Mouse (Mus musculus) thymus, postnatal 10 days (tissue): ENCODE results near the gene Cd37.
A peak's percentile ranks its signal among the peaks of the same experiment; 100 is the strongest.
"Not testable (repeated sequence)": the region's sequence is repeated elsewhere in the genome, so short reads cannot be mapped to it uniquely, and the experiment has no call there.

Experiments used
- DNase-seq, 2 experiments: peaks; one replicate each; pipeline ENCODE4 v3.0.0; 2021; ENCODE audit warnings: low spot score in 2 of 2

Cd37 gene

DNA sequence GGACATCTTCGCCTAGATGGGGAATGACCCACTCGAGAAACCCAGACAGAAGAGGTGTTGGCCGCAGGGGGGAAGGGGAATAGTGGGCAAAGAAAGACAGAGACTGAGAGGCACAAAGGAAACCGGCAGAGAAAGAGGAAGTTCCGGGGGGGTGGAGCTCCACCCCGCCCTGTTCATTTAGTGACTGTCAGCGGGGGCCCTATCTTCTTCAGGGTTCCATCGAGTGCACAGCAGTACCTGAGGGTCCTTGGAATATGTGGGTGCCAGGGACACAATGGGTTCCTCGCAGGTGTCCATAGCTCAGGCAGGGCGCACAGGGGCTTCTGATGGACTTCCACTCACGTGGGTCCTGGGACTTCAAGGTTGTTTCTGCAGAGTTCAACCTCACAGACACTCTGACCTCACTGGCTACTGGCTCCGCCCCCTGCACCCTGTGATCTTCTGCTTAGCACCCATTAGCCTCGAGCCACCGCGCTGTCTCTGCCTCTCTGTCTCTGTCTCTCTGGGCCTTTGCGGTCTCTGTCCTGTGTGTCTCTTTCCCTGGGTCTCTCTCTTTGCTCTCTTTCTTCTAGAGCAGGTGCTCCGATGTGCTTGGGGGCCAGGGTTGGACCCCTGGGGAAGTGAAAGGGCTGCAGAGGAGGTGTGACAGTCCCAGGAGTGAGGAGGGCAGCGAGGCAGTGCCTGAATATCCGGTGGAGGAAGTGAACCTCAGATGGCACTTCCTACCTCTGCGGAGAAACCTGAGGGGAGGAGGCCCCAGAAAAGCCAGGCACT is at the start of gene Cd37:
TSS of gene Cd37 (minus strand) at position 393 of the 774 bp plus-strand sequence.
- peak; percentile 60 to 63 for DNase-seq

DNA sequence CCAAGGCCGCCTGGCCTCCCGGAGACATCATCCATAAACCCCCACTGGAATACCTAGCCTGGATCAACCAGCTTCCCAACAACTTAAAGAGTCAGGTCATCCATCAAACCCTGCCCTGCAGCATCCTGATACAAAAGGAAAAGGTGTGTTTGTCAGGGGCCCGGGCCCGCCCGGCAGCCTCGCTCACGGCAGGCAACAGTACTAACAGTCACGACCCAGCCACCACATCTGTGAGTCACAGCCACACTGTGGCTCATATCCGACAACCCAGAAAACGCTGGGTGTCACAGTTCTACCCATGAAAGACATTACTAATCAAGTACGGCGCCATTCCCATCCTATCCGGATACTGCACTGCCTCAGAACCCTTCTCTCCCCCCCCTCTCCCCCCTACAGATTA is 47.6 kb upstream of the Cd37 start:
- no peak for DNase-seq

DNA sequence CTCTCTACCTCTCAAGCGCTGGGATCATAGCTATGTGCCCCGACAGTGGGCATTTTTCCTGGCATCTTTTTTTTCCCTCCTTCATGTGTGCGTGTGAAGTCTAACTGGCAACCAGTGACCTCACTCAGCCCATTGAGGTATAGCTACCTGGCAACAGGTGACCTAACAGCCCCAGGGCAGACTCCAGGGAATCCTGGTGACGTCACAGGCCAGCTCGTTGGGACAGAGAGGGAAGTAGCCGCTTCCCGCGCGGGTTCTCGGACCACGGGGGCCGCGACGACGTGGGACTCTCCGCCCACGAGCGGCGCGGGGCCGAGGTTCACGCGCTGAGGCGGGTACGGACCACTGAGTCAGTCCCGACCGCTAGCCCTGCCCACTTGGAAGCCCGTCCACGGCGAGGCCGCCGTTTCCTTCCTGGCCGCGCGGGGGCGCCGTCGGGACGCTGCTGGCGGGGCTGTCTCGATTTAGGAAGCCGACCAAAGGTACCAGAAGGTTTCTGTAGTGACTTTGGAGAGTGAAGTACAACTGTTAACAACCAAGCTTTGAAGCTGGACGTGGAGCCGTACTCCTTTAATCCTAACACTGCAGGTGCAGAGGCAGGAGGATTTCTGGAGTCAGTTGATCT is 38.3 kb upstream of the Cd37 start, which contains the start of gene Slc6a21:
TSS of gene Slc6a21 (plus strand) at position 378 of the 625 bp plus-strand sequence.
- peak; percentile 30 to 76 for DNase-seq

DNA sequence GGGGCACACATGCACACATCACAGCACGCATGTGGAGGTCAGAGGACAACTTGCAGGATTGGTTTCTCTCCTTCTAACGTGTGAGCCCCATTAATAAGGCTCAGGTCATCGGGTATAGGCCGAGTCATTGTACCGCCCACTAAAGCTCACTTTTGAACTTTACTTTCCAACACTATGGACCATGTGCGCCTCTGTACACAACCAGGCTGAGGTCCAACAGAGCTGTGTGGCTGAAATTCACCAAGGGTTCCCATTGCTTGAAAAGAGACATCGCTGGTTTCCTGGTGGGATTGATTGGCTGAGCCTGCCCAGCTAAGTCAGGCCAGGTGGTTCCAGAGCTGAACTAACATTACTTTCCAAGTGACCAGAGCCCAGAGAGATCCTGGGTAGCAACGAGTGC is 34.8 kb upstream of the Cd37 start:
- DNase-seq, result no peak

DNA sequence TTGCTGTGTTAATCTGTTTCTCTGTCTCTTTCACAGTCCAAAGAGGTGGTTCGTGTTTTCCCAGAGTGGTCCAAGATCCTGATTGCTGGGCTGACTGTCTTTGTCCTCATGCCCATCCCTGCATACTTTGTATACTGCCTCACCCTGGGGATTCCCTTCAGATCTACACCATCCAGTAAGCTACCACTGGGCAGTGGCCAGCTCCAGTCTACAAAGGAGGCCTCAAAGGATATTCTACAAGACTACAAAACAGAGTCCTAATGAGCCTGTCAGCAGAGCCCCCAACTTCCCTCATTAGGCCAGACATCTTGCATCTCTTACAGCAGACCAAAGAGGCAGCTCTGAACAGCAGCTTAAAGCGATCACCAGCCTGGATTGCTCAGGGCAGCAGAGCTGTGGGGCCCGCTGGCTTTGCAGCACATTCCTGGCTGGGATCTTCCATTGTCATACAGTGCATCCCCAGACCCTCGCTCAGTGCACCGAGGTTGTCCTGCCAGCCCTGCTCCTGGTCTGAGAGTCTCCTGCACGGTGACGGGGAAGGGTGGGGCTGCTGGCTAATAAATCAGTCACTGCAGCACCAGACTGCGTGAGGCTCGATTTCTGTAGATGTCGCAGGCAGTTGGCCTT is 34.0 kb upstream of the Cd37 start:
- DNase-seq, result no peak

DNA sequence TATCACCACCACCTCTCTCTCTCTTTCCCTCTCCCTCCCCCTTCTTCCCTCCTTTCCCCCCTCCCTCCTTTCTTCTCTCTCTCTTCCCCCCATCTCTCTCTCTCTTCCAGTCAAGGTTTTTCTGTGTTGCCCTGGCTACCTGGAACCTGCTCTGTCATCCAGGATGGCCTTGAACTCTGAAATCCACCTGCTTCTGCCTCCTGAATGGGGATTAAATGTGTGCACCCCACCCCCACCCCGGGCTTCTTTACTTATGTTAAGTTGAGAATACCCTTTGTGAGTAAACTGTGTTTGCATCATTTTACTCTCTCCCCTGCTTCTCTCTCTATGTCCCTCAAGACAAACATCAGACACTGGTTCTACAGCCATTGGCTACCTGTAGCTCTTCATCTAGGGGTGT is 26.6 kb upstream of the Cd37 start:
- DNase-seq, result no peak

DNA sequence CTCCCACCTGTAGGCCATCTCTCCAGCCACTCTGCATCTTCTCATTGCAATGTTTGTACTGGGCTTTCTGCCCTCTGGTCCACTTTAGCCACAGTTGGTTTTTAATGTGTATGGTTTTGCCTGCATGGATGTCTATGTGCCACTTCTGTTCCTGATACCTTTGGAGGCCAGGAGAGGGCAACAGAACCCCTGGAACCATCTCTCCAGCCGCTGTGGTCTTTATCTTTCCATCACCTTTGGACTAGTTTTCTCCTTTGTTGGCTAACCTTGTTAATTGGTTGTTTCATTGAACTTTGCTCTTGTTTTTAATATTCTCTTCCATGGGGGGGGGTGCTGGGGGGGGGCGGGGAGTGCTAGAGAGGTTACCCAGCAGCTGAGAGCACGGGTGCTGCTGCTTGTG is 25.4 kb upstream of the Cd37 start:
- DNase-seq, result no peak

DNA sequence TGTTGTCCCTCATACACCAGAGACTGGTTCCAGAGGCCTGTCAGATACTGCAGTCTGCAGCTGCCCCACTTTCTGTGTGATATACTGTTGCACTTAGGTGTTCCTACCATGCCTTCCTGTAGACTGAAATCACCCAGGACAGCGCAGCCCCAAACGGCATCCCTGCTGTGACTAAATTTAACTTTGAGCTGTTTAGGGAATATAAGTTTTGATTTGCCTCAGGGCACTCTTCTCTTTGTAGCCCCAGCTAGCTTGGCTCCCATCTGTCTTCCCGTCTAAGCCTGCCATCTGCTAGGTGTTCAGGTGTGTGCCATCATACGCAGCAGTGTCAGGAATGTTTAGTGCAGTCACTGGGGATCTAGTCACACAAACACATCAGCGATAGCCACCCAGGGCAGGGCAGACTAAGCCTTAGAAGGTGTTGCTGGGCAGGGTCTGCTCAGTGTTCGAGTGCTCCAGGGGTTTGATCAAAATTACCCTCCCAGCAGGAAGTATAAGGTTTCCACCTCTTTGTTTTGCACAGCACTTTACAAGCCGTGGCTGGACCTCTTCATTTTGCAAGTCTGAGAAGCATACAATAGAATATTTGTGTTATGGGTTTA is 24.2 kb upstream of the Cd37 start:
- DNase-seq, result no peak

DNA sequence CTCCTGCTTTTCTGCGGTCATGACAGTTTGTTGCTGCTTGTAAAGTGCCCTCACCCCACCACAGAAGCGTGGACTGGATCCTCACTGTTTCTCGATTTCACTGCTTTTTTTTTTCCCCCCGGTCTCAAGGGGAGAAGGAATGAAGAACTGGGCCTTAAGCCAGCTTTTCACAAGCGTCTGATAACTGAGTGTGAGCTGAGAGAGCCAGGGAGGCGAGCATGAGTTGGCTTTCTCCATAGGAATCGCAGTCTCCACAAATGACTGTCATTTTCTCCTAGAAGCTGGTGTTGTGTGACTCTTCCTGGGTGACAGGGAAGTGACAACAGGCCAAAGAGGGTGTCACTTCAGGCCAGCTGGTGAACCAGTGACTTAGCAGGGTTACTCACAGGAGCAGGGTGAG is 23.4 kb upstream of the Cd37 start:
- DNase-seq, result no peak

DNA sequence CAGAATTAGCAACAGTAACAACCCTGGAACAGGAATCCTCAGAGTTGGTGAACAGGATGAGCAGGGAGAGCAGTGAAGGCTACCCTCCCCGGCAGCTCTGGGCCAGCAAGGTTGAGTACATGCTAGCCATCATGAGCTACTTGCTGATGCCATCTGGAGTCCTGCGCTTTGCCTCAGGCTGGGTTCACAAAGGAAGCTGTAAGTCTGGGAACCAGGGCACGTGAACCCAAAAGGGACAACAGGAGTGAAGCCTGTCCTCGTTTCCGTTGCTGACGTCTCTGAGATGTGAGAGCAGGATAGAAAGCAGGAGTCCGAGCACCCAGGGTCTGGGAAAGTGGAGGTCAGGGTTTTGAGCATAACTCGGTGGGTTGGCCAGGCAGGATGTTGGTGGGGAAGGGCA is 20.4 kb upstream of the Cd37 start:
- DNase-seq, result no peak

DNA sequence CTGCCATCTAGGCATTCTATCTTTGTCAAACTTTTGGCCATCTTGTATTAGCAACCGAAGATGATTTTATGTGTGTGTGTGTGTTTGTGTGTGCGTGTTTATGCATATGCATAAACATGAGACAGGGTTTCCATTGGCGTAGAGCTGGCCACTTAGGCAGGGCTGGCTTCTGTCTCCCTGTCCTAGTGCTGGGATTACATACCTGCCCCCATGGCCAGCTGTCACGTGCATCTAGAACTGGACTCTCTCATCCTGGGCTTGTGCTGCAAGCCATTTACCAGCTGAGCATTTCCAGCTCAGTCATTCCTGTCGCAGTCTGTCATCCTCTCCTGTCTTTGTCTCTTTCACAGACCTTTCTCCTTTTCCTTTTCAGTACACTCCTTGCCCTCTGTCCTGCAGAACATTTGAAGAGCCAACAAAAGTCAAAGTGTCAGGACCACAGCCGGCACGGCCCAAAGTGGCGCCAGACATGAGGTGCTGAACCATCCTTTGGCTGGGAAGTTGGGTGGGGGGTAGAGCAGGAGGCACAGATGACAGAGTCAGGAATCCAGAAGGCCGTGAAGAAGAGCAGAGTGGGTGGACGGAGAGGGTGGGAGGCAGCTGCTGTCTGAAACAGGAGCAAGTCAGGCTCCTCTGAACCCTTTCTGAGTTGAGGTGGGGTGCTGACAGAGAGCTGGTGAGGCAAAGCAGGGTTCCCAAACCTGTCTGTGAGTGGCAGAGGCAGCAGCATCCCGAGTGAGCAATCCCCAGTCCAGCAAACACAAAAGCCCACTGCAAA is 18.3 kb upstream of the Cd37 start:
- no peak for DNase-seq

DNA sequence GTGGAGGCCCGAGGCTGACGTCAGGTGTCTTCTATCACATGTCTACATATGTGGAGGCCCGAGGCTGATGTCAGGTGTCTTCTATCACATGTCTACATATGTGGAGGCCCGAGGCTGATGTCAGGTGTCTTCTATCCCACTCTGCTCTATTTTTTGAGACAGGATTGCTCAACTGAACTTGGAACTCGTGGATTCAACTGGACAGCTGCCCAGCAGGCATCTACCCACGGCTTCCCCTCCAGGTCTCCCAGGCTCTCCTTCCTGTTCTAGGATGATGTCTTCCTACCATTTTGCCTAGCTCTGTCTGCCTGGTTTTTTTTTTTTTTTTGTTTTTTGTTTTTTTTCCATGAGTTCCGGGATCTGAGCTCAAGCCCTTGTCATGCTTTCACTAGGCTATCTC is 16.9 kb upstream of the Cd37 start:
- not testable (repeated sequence) for DNase-seq

DNA sequence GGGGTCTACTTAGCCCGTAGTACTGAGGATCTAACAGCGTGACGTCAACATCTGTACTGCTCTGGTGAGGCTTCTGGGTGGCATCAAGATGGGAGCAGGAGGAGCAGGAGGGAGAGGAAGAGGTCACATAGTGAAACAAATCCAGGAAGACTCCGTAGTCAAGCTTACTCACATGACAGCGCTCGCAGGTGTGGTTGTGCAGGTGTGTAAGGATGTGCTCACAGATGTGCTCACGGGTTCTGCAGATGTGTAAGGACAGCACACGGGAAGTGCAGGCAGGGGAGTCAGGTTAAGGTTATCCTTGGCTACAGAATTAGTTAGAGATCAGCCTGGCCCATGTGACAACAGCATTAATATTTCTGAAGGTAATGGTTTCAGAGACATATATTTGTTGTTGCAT is 14.9 kb upstream of the Cd37 start:
- DNase-seq, result no peak

DNA sequence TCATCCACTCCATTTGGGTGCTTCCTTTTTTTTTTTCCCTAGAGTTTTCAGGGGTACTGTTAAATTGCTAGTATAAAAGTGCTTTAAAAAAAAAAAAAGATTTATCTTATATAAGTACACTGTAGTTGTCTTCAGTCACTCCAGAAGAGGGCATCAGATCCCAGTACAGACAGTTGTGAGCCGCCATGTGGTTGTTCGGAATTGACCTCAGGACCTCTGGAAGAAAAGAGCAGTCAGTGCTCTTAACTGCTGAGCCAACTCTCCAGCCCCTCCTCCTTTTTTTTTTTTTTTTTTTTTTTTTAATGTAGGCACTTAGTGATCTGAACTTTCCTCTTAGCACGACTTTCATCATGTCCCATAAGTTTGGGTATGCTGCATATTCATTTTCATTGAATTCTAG is 8.8 kb upstream of the Cd37 start:
- DNase-seq, result no peak

DNA sequence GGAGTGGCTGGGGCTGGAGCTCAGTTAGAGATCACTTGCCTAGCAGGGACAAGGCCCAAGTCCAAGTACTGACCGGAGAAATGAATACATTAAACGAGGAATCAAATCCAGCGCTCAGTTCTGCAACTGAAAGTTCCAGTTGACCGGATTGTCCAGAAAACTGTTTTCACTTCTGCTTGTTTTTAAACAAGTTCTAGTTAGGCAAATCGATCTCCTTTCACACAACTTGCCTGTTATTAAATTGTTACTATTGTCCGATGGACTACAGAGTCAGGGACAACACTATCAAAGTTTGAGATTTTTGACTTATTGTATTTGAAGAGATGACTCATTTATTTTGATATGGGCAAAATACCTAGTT is 2.5 kb upstream of the Cd37 start:
- no peak for DNase-seq

DNA sequence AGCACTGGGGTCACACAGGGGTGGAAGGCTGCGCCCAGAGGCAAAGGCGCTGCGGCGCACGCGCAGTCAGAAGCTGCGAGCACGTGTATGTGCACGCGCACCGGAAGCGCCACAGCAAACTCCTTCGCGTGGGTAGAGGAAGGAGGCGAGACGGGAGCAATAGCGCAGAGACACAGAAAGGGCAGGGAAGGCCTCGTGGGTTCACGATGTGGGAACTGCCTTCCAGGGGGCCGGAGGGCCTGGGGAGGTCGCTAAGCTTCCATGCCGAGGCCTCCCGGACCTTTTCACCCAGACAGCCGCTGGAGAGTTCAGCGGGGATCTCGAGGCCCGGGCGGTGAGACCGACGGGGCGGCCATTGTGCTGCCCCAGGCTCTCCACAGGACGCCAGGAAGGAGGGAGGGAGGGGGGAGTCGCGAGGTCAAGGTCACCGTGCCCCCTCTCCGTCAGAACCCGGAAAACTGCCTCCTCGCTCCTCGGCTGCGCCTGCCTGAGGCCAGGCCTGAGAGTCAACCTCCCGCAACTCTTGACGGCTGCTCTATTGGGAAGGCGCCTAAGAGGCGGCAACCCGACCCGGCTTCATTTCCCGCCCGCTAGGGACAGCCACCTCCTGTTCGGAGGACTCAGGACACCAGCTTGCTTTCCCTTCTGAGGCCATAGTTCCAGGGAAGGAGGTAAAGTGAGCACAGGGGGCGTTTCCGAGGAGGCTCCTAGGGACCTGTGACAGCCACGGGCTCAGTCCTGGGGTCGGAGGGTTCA is 1.9 kb upstream of the Cd37 start, which contains the start of gene Slc6a16:
TSS of gene Slc6a16 (plus strand) at position 453 of the 756 bp plus-strand sequence.
- no peak for DNase-seq

DNA sequence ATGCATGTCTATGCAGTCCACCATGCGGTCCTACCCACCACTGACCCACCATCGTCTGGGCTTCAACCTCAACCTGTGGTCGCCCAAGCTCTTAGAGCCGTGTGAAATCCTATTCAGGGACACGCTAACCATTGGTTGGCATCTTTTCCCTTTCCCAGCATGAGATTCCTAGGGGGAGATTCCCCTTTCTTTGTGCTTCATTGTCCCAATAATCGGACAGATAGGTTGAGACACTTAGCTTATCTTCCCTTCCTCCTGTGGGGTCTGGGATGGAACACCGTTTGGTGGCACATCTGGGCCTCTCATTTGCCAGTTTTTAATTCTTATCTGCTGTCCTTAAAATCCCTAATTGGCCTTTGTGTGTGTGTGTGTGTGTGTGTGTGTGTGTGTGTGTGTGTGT is 1.2 kb upstream of the Cd37 start:
- no peak for DNase-seq

DNA sequence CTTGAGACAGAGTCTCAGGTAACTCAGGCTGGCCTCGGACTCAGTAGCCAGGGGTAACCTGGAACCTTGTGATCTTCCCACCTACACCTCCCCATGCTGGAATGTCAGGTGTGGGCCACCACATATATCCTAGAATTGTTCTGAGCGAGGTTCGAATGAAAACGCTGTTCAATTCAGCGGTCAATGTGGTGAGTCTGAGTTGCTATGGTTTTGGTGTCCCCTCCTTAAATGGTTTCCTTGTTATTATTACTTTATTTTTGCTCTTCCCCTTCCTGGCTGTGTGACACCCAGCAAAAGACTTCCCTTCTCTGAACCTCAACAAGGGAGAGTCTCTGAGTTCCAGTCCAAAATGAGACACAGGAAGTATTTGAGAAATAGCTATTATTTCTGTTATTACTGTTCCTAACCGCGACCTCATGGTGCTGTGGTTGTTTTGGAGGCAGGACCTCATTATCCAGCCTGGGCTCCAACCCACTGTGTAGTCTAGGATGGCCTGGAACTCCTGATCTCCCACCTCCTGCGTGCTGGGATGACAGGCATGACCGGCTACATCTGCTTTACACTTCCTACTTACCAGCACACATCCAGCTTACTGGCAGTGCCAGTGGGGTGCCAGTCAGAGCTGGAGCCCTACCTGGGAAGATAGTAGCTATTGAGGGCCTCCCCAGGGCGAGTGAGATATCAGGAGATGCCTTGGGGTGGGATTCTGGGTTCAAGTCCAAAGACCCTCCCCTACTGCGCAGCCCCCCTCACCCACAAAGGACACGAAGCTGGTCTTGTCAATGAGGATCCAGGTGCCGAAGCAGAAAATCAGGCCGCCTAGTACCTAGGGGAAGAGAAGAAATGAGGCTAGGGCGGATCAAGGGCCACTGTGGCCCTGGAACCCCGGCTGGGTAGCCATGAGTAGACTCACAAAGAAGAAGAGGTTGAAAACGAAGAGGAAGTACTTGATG is 892 bp downstream of the Cd37 start:
- no peak for DNase-seq

DNA sequence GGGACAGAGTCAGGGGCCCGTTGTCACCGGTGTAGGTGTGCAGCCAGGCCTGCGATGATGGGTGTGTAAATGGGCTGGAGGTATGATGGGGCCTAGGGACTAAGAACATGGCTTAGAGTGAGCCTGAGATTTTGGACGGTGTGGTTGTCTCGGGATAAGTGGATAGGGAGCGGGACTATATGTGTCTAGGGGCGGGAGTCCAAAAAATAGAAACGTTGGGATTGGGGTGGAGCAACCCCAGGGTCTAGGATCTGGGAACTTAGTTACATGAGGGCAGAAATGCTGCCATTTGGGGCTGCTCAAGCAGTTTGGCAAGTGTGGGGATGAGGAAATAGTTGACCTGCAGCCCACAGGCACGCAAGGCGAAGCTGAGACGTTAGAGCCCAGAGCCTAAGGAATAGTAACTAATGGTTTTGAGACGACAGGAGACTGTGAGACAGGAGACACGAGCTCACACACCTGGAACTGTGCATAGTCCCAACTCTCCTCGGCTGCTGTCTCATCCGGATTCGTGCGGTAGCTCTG is 3.2 kb downstream of the Cd37 start:
- DNase-seq, result no peak
